Mouse (Mus musculus): Measurements from ENCODE around the gene Gm49405. TPM values are rescaled to one million over a fixed set of nuclear protein-coding genes. Genes with fewer than 3 reads are reported as not detected.

Gene Gm49405
- polyA plus RNA-seq, 1 experiment from 2014 or later, result 5.4 TPM

Other genes starting within 250 kb of the Gm49405 start
- gene Kmt5b, start 233.2 kb upstream of the Gm49405 start, polyA plus RNA-seq (2015; fragmentation: Nextera tagmentation; extraction: Ambion mirVana), result 43.3 and 52.7 TPM in 2 replicates
- 53.1 and 54.8 TPM in 2 replicates for gene Chka, start 148.9 kb upstream of the Gm49405 start, polyA plus RNA-seq (2015; fragmentation: Nextera tagmentation; extraction: Ambion mirVana)
- gene Tcirg1, start 93.5 kb upstream of the Gm49405 start, polyA plus RNA-seq (2015; fragmentation: Nextera tagmentation; extraction: Ambion mirVana), result 10.4 and 11.3 TPM in 2 replicates
- 197 and 208 TPM in 2 replicates for gene Ndufs8, start 87.9 kb upstream of the Gm49405 start, polyA plus RNA-seq (2015; fragmentation: Nextera tagmentation; extraction: Ambion mirVana)
- gene Aldh3b1, start 70.8 kb upstream of the Gm49405 start, polyA plus RNA-seq (2015; fragmentation: Nextera tagmentation; extraction: Ambion mirVana), result 1.1 TPM in 2 replicates
- 3.8 and 5.3 TPM in 2 replicates for gene Unc93b1, start 65.4 kb upstream of the Gm49405 start, polyA plus RNA-seq (2015; fragmentation: Nextera tagmentation; extraction: Ambion mirVana)
- not detected in 2 replicates for gene Aldh3b3, start 42.0 kb upstream of the Gm49405 start, polyA plus RNA-seq (2015; fragmentation: Nextera tagmentation; extraction: Ambion mirVana)
- gene Aldh3b2, start 28.3 kb upstream of the Gm49405 start, polyA plus RNA-seq (2015; fragmentation: Nextera tagmentation; extraction: Ambion mirVana), result 0.15 TPM in 1 of 2 replicates, not detected in the other
- 0.68 and 1.4 TPM in 2 replicates for gene Acy3, start 14.1 kb upstream of the Gm49405 start, polyA plus RNA-seq (2015; fragmentation: Nextera tagmentation; extraction: Ambion mirVana)
- not detected in 2 replicates for gene Tbx10, start 7.9 kb upstream of the Gm49405 start, polyA plus RNA-seq (2015; fragmentation: Nextera tagmentation; extraction: Ambion mirVana)
- 25.8 and 28.2 TPM in 2 replicates for gene Nudt8, start within 50 bp of the Gm49405 start, polyA plus RNA-seq (2015; fragmentation: Nextera tagmentation; extraction: Ambion mirVana)
- 5.5 and 5.7 TPM in 2 replicates for gene Doc2g, start 2.7 kb downstream of the Gm49405 start, polyA plus RNA-seq (2015; fragmentation: Nextera tagmentation; extraction: Ambion mirVana)
- gene Ndufv1, start 12.2 kb downstream of the Gm49405 start, polyA plus RNA-seq (2015; fragmentation: Nextera tagmentation; extraction: Ambion mirVana), result 202 and 216 TPM in 2 replicates
- gene Gstp1, start 37.4 kb downstream of the Gm49405 start, polyA plus RNA-seq (2015; fragmentation: Nextera tagmentation; extraction: Ambion mirVana), result 390 and 392 TPM in 2 replicates
- gene Gstp2, start 45.4 kb downstream of the Gm49405 start, polyA plus RNA-seq (2015; fragmentation: Nextera tagmentation; extraction: Ambion mirVana), result 1.0 and 2.5 TPM in 2 replicates
- not detected in 2 replicates for gene Gstp3, start 58.9 kb downstream of the Gm49405 start, polyA plus RNA-seq (2015; fragmentation: Nextera tagmentation; extraction: Ambion mirVana)
- not detected in 2 replicates for gene Cabp2, start 81.0 kb downstream of the Gm49405 start, polyA plus RNA-seq (2015; fragmentation: Nextera tagmentation; extraction: Ambion mirVana)
- 77.4 and 80.3 TPM in 2 replicates for gene Cdk2ap2, start 96.6 kb downstream of the Gm49405 start, polyA plus RNA-seq (2015; fragmentation: Nextera tagmentation; extraction: Ambion mirVana)
- gene Pitpnm1, start 99.4 kb downstream of the Gm49405 start, polyA plus RNA-seq (2015; fragmentation: Nextera tagmentation; extraction: Ambion mirVana), result 21.1 and 32.0 TPM in 2 replicates
- 73.7 and 75.9 TPM in 2 replicates for gene Aip, start 125.2 kb downstream of the Gm49405 start, polyA plus RNA-seq (2015; fragmentation: Nextera tagmentation; extraction: Ambion mirVana)
- gene Gpr152, start 139.2 kb downstream of the Gm49405 start, polyA plus RNA-seq (2015; fragmentation: Nextera tagmentation; extraction: Ambion mirVana), result 0.04 TPM in 1 of 2 replicates, not detected in the other
- 0.09 and 0.13 TPM in 2 replicates for gene Cabp4, start 143.4 kb downstream of the Gm49405 start, polyA plus RNA-seq (2015; fragmentation: Nextera tagmentation; extraction: Ambion mirVana)
- 126 and 144 TPM in 2 replicates for gene Coro1b, start 148.0 kb downstream of the Gm49405 start, polyA plus RNA-seq (2015; fragmentation: Nextera tagmentation; extraction: Ambion mirVana)
- gene Ptprcap, start 153.0 kb downstream of the Gm49405 start, polyA plus RNA-seq (2015; fragmentation: Nextera tagmentation; extraction: Ambion mirVana), result 0.33 and 0.65 TPM in 2 replicates
- gene Rps6kb2, start 162.7 kb downstream of the Gm49405 start, polyA plus RNA-seq (2015; fragmentation: Nextera tagmentation; extraction: Ambion mirVana), result 56.6 and 61.6 TPM in 2 replicates
- gene Carns1, start 174.9 kb downstream of the Gm49405 start, polyA plus RNA-seq (2015; fragmentation: Nextera tagmentation; extraction: Ambion mirVana), result 2.4 and 2.5 TPM in 2 replicates
- 0.77 and 0.82 TPM in 2 replicates for gene Tbc1d10c, start 190.7 kb downstream of the Gm49405 start, polyA plus RNA-seq (2015; fragmentation: Nextera tagmentation; extraction: Ambion mirVana)
- gene Ppp1ca, start 191.4 kb downstream of the Gm49405 start, polyA plus RNA-seq (2015; fragmentation: Nextera tagmentation; extraction: Ambion mirVana), result 664 and 700 TPM in 2 replicates
- 28.9 and 34.7 TPM in 2 replicates for gene Rad9a, start 201.0 kb downstream of the Gm49405 start, polyA plus RNA-seq (2015; fragmentation: Nextera tagmentation; extraction: Ambion mirVana)
- gene Clcf1, start 213.6 kb downstream of the Gm49405 start, polyA plus RNA-seq (2015; fragmentation: Nextera tagmentation; extraction: Ambion mirVana), result 0.63 and 0.76 TPM in 2 replicates
- not detected in 2 replicates for gene AC109138.7, start 213.7 kb downstream of the Gm49405 start, polyA plus RNA-seq (2015; fragmentation: Nextera tagmentation; extraction: Ambion mirVana)
- gene Pold4, start 231.3 kb downstream of the Gm49405 start, polyA plus RNA-seq (2015; fragmentation: Nextera tagmentation; extraction: Ambion mirVana), result 13.1 and 14.2 TPM in 2 replicates